Mouse (Mus musculus) liver, embryonic 16.5 days (tissue): ENCODE data around the gene Slc23a4. TPM values are rescaled to one million over a fixed set of nuclear protein-coding genes. Genes with fewer than 3 reads are reported as not detected.

Experiments used
- polyA plus RNA-seq: library from polyadenylated mRNA; unstranded; fragments of >200 nt; fragmentation: Nextera tagmentation; extraction: Ambion mirVana; gene quantifications from 2 replicates; pipeline ENCODE4 v1.2.1, GENCODE M21; 2015

Slc23a4 gene
- polyA plus RNA-seq, 1 experiment from 2014 or later = 0.14 TPM

Other genes with a start within 250 kb of the Slc23a4 start
- 2.6 and 2.9 TPM in 2 replicates for gene Agbl3, start 208.0 kb downstream of the Slc23a4 start, polyA plus RNA-seq
- 8.8 and 10.0 TPM in 2 replicates for gene Tmem140, start 125.3 kb downstream of the Slc23a4 start, polyA plus RNA-seq
- gene Cyren, start 110.3 kb downstream of the Slc23a4 start, polyA plus RNA-seq = 5.7 and 5.9 TPM in 2 replicates
- 9.6 and 10.3 TPM in 2 replicates for gene Wdr91, start 77.5 kb downstream of the Slc23a4 start, polyA plus RNA-seq
- not detected in 2 replicates for gene Stra8, start 68.2 kb downstream of the Slc23a4 start, polyA plus RNA-seq
- gene Cnot4, start 145.3 kb upstream of the Slc23a4 start, polyA plus RNA-seq = 11.0 and 12.5 TPM in 2 replicates
- 17.3 and 17.8 TPM in 2 replicates for gene Nup205, start 189.0 kb upstream of the Slc23a4 start, polyA plus RNA-seq